Mouse (Mus musculus) telencephalon, adult 2 months (tissue): ENCODE results near the gene Mapk3.
A peak's percentile ranks its signal among the peaks of the same experiment; 100 is the strongest.

Experiments
- DNase-seq: peaks from one replicate; pipeline ENCODE4 v3.0.0-alpha.2; 2011; ENCODE audit warnings: low read depth, low spot score

Gene Mapk3

GRCm38 (mm10) chr7:126782693-126783092, 23.3 kb downstream of the Mapk3 start:
- no peak for DNase-seq

DNA sequence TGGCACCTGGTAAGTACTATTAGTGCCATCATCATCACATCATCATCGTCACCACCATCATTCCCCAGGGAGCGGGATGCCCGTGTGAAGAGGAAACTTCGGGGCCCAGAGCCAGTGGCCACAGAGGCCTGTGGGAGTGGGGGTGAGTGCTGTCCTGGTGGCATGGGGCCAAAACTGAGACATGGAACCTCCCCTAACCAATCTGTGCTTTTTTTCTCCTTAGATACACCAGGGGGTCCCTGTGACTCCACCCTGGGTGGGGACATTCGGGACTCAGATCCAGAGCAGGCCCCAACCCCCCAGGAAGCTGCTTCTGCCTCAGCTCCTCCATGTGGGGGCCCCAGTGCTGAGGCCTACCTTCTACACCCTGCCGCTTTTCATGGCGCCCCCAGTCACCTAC, 25.1 kb downstream of the Mapk3 start:
- DNase-seq: no peak

- DNase-seq: no peak
These were observed 25.7 kb downstream of the Mapk3 start for GRCm38 (mm10) chr7:126785056-126785455.

DNA sequence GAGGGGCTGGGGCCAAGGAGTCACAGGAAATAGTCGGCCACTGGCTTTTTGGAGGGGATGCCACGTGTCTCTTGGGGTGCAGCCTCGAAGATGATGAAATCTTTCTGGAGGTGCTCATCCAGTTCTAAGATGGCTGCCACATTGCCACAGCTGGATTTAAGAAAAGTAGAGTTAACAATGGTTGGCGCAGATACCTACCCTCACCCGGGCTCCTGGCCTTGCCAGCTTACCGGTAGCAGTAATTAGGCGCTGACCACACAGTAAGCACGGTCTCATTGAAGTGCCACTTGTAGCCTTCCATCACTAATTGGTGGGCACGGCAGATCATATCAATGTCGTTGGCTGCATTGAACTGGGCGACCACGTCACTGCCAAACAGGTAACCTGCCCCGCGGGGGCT, 26.7 kb downstream of the Mapk3 start:
- no peak for DNase-seq

- DNase-seq: no peak
These were observed 29.7 kb downstream of the Mapk3 start for GRCm38 (mm10) chr7:126789141-126789540.

DNA sequence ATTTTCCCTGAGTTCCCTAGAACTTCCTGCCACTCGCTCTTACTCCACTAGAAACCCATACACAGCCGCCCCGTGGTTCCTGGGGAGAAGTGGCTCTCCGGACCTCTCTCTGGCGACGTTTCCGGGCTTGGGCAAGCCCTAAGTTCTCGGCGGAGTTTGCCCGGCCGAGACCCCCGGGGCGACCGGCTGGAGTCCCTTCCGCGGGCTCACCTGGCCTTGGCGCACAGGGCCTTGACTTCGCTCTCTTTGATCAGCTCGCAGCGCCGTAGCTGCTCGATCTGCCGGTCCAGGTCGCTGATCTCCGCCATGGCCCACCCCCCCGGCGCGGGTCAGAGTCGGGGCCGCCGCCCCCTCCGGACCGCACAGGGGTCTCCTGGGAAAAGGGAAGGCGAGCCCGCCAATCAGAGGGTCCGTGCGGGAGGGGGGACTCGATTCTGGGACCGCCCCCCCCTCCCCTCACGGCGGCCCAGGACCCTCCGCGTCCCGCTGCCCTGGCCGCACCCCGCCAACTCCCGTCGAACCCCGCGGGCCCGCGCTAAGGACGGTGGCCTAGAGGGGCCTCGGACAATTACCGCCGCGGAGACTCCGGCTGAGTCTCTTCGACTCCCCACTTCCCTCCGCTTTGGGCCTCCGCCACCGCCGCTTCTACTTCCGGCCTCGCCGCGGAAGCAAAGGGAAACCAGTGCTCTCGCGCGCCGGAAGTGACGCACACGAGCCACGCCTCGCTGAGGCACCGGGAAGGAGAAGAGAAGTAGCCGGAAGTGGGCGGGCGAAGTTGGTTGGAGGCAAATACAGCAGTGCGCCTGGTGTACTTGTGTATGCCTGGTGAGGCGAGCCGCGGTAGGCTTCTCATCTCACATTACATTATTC, 32.7 kb downstream of the Mapk3 start, which contains the start of gene Ppp4c:
Gene Ppp4c (minus strand): TSS at position 646 of the 870 bp plus-strand sequence.
- DNase-seq: peak; percentile 96

DNA sequence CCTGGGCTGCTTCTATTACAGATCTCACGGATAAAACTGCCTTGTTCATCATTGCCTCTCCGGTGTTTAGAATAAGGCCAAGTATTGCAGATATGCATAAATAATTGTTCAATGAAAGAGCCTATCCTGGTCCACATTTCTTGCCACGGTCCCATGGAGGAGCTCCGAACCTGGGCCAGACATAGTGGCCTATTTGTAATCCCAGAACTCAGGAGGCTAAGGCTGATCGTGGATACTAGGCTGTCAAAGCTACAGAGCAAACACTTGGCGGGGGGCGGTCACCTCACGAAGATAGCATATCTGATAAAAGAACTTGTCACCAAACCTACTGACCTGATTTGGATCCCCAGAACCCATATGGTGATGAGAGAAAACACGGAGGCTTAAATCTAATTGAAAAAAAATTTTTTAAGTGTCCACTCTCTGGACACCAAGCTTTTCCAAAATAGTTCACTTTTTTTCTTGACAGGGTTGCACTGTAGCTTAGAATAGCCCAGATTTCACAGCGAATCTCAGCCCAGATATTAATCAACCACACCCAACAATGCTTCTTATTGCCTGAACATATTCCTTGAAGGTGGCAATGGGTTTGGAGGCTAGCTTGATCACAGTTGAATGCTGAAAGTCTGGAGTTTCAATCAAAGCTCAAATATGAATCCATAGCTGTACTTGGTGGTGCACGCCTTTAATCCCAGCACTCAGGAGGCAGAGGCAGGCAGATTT, 33.5 kb downstream of the Mapk3 start:
- no peak for DNase-seq

- DNase-seq: no peak
These were observed 34.3 kb downstream of the Mapk3 start for GRCm38 (mm10) chr7:126793456-126794270.

DNA sequence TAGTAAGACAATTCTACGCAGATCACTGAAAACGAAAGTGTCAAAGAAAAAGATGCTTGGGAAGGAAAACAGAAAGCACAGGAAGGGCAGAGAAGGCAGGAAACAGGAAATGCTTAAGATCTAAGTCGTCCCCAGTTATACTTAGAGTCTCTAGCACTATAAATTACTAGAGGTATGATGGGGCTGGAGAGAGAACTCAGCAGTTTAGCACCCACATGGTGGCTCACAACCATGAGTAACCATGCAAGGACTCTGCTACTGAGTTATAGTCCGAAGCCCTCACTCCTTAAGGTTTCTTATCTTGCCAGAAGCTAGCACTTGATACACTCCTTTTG, 34.8 kb downstream of the Mapk3 start:
- no peak for DNase-seq

- no peak for DNase-seq
These were observed 36.3 kb downstream of the Mapk3 start for GRCm38 (mm10) chr7:126795387-126796317.

GRCm38 (mm10) chr7:126796350-126796932, 37.0 kb downstream of the Mapk3 start:
- no peak for DNase-seq

DNA sequence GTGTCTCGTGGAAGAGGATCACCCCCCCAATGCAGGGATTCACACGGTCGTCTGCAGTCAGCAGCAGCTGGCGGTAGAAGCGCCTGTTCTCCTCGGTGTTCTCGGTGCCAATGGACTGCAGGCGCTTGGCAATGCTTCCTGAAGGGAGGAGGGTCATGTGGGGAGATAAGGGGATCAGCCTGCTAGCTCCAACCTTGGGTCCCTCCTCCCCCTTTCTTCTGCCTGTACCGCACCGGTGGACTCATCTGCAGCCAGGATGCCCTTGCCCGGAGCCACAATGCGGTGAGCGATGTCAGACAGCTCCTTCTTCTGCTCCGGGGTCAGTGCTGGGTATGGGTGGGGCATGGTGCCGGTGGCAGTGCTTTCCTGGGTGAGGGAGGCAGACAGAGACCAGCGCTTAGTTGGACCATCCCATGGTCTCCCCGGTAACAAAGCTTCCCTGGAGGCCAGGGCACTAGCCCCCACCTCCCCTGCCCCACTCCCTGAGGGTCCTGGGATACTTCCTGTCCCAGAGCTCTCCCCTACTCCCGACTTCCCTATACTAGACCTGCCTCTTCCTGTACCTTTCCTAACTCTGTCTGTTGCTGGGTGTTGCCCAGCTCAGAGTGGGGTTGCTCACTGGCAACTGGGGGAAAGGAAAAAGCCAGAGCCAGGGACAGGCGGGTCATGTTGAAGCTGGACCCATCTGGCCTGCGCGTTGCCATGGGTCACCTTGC, 38.2 kb downstream of the Mapk3 start, which contains the start of gene Fam57b:
Gene Fam57b (plus strand): TSS at position 258 of the 716 bp plus-strand sequence.
- no peak for DNase-seq

- DNase-seq: no peak
These were observed 39.0 kb downstream of the Mapk3 start for GRCm38 (mm10) chr7:126798127-126799049.

GRCm38 (mm10) chr7:126799050-126799467, 39.7 kb downstream of the Mapk3 start:
- peak; percentile 98 for DNase-seq

DNA sequence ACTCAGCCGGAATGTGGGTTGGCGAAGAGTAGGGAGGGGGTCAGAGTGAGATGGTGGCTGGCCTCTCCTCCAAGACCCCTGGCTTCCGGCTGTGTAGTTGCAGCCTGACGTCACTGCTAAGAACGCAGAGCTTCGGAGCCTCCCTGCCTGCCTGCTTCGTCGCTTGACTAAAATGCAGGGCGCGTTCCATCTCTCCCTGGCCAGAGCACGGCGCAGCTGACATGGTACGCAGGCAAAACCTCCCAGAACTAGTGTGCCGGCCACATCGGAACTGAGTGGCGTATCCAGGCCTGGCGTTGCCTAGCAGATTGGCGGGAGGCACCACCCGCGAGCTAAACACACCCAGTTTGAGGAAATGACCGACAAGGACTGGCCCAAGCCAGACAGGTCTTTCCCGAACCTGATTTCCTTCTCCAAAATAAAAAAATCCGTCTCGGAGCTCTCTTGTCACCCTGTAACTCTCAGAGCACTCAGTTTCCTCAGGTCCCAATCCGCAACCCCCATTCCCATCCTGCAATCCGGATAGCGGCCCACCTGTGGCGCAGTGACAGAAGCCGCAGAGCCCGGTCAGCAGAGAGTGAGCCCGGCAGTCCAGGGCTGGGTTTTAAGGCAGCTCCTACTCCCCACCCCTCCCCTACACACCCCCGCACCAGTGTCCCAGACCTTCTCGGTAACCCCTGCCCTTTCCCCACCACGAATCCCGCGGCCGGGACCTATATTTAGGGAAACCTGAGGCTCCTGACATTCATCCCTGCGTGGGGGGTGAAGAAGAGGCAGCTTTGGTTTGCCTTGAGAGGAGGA, 40.3 kb downstream of the Mapk3 start:
- DNase-seq: no peak

DNA sequence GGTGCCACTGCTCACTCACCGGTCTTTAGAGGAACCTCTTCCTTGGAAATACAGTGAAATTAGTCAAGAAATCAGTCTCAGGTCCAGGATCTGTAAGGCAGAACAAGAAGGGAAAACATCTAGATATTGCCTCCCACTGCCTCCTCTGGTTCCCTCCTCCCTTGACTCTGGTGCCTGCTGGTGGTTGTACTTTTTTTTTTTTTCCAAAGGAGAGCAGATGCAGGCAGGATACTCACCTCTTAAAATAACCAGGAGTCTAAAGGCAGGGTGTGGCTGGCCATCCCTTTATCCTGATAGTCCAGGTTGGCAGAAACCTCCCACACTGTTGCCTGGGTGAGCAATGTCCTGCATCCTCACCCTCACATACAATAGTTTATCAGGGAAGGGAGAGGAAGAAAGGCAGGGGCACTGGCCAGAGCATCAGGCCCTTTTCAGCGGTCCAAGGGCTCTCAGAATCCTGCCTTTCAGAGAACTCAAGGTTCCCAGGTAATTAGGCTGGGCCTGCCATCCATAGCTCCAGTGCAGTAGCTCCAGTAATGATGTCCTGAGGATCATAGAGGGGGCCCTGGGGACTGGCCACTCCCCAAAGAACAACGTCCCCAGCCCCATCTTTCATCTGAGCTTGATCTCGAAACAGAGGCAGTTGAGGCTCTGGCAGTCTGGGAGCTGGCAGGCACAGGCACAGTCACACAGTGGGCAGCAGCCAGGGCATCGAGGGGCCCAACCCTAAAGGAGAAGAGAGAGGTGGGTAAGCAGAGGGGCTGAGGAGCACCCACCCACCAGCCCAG, 41.1 kb downstream of the Mapk3 start:
- peak; percentile 66 for DNase-seq

DNA sequence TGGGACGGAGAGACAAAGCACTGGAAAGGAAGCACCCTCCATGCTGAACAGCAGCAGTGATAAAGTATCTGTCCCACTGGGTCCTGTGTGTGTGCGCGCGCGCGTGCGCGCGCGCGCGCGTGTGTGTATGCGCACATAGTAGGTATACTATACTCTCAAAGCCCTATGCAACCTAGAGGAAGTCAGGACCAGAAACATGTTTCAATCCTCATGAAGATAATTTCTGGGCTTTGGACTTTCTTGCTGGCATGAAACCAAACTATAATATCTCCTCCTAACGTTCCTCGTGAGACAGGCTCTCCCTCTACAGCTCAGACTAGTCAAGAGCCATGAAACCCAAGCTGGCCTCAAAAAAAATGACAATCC, 41.6 kb downstream of the Mapk3 start:
- no peak for DNase-seq
